8 mouse cellular contexts compared by ENCODE assay signal in the genomic region with DNA sequence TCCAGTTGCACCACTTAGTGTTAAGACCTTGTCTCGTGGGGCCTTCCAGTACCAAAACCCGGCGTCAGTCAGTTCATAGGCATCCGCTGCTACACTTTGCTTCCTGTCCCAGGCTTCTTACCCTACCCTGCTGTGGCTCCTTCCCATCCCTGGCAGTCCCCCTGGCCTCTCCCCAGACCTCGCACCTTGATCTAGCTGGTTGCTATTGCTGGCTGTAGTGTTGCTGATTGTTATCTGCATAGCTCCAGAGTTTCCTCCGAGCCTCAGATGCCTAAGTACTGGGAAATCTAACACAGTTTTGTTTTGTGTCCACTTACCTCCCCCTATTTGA. TPM values are rescaled to one million over a fixed set of nuclear protein-coding genes. Genes with fewer than 3 reads are reported as not detected.
A peak's percentile ranks its signal among the peaks of the same experiment; 100 is the strongest.
DNase-seq lines count a peak whose midpoint lies in the region; ATAC-seq and TF ChIP-seq lines count a peak whose summit lies in the region.

No protein-coding gene starts in this region.

- intact Hi-C loops in left cerebral cortex, adult 2 months (cut with DNase I) = loop anchor here (5.0 kb wide), 1 partner anchor 311 kb away; a partner anchor contains a TSS
- intact Hi-C loops in left cerebral cortex, postnatal 4 days (cut with DNase I) = loop anchor here (10.0 kb wide), 4 partner anchors 114 to 534 kb away; a partner anchor contains a TSS

- no peak for DNase-seq in left cerebral cortex, adult 2 months (ENCODE audit: extremely low spot score in 1 of 2, low spot score in 2 of 2)
- no peak for DNase-seq in left cerebral cortex, postnatal 4 days
- DNase-seq in embryo, embryonic 11 days = peak; percentile 10
- DNase-seq in hindbrain, embryonic 14.5 days (ENCODE audit: low spot score) = no peak
- no peak for DNase-seq in liver, embryonic 11.5 days (ENCODE audit: low spot score)
- DNase-seq in layer of hippocampus, postnatal 25 days (ENCODE audit: extremely low spot score in 1 of 2, low spot score in 1 of 2) = no peak
- DNase-seq in gastrocnemius, postnatal 10 days = no peak

- TF ChIP-seq POLR2A in small intestine, adult 2 months (IDR thresholded peaks at IDR 0.05; ENCODE audit: low read depth, low read length) = no peak

- H3K4me2 ChIP-seq in hindbrain, embryonic 14.5 days (replicated peaks) = peak overlapping the region; percentile 93
- peak overlapping the region; percentile 86 for H3K4me2 ChIP-seq in liver, embryonic 11.5 days

- H3K4me1 ChIP-seq in hindbrain, embryonic 14.5 days (replicated peaks; ENCODE audit: control insufficient read depth, insufficient read depth, low read length) = peaks cover 29% of the 10 kb centered on the region
- H3K4me1 ChIP-seq in liver, embryonic 11.5 days (replicated peaks; ENCODE audit: control insufficient read depth, insufficient read depth, low read length) = peaks cover 17% of the 10 kb centered on the region
- H3K4me1 ChIP-seq in small intestine, adult 2 months (ENCODE audit: control insufficient read depth, insufficient read depth, insufficient read length, low read length) = peaks cover 3% of the 10 kb centered on the region; the same call in 1 of the 2 replicates

- H3K27ac ChIP-seq in left cerebral cortex, adult 2 months = no peak overlapping the region
- no peak overlapping the region for H3K27ac ChIP-seq in hindbrain, embryonic 14.5 days
- H3K27ac ChIP-seq in liver, embryonic 11.5 days (ENCODE audit: low read depth, low read length) = peak overlapping the region; percentile 88; the same call in 1 of the 2 replicates
- H3K27ac ChIP-seq in small intestine, adult 2 months (ENCODE audit: insufficient read depth, low read depth, low read length) = peak overlapping the region; percentile 77

- H3K9me3 ChIP-seq in hindbrain, embryonic 14.5 days (ENCODE audit: control insufficient read depth, low read length) = no peaks in the 10 kb centered on the region
- no peaks in the 10 kb centered on the region for H3K9me3 ChIP-seq in liver, embryonic 11.5 days (ENCODE audit: control insufficient read depth, low read length)

- TF ChIP-seq CTCF in left cerebral cortex, adult 2 months (IDR thresholded peaks at IDR 0.05) = no peak
- no peak for TF ChIP-seq CTCF in small intestine, adult 2 months (IDR thresholded peaks at IDR 0.05; ENCODE audit: extremely low read depth, insufficient read length, insufficient replicate concordance, low read depth, low read length)

- H3K27me3 ChIP-seq in hindbrain, embryonic 14.5 days (ENCODE audit: control insufficient read depth, insufficient read depth, low read length) = no peaks in the 10 kb centered on the region
- no peaks in the 10 kb centered on the region for H3K27me3 ChIP-seq in liver, embryonic 11.5 days (replicated peaks; ENCODE audit: control insufficient read depth, insufficient read depth, low read length)
- no peaks in the 10 kb centered on the region for H3K27me3 ChIP-seq in small intestine, adult 2 months (ENCODE audit: control insufficient read depth, insufficient read depth, low read length)

- H3K9ac ChIP-seq in hindbrain, embryonic 14.5 days = peak overlapping the region; percentile 89
- H3K9ac ChIP-seq in liver, embryonic 11.5 days (ENCODE audit: low read depth, low read length) = peak overlapping the region; percentile 95

- peak overlapping the region; percentile 96 for H3K4me3 ChIP-seq in left cerebral cortex, adult 2 months
- peak overlapping the region; percentile 93 for H3K4me3 ChIP-seq in hindbrain, embryonic 14.5 days (replicated peaks; ENCODE audit: low read length)
- peak overlapping the region; percentile 90 for H3K4me3 ChIP-seq in liver, embryonic 11.5 days (ENCODE audit: low read depth, low read length)
- H3K4me3 ChIP-seq in small intestine, adult 2 months (ENCODE audit: low read depth, low read length) = peak overlapping the region; percentile 84

- no peak for ATAC-seq in hindbrain, embryonic 14.5 days (ENCODE audit: low FRiP score)
- ATAC-seq in liver, embryonic 11.5 days (replicated peaks; ENCODE audit: low FRiP score) = no peak

- H3K36me3 ChIP-seq in hindbrain, embryonic 14.5 days (replicated peaks; ENCODE audit: control insufficient read depth, insufficient read depth) = no peaks in the 10 kb centered on the region
- no peaks in the 10 kb centered on the region for H3K36me3 ChIP-seq in liver, embryonic 11.5 days (ENCODE audit: control insufficient read depth, insufficient read depth, low read length)
- H3K36me3 ChIP-seq in small intestine, adult 2 months (ENCODE audit: control insufficient read depth, insufficient read depth, low read length) = no peaks in the 10 kb centered on the region

- 35% methylated on average over 6 of the region's 6 CpGs for WGBS in hindbrain, embryonic 14.5 days
- WGBS in liver, embryonic 11.5 days = 7% methylated on average over 6 of the region's 6 CpGs
- WGBS in small intestine, adult 2 months = 4% methylated on average over 6 of the region's 6 CpGs

RNA-seq across cellular contexts. Expression of a gene that starts 0.2 kb away (rescaled TPM):
- 10 to 100 TPM; 24.6 to 32.7 TPM for total RNA-seq in left cerebral cortex, adult 2 months (2021)
- total RNA-seq in left cerebral cortex, postnatal 4 days (2021) = 10 to 100 TPM; 28.9 to 30.5 TPM
- 39.8 and 44.4 TPM in 2 replicates for polyA plus RNA-seq in hindbrain, embryonic 14.5 days (2014; fragmentation: Nextera tagmentation; extraction: Ambion mirVana)
- 70.2 and 70.6 TPM in 2 replicates for polyA plus RNA-seq in liver, embryonic 11.5 days (2014; fragmentation: Nextera tagmentation; extraction: Ambion mirVana)
- polyA plus RNA-seq in small intestine, adult 2 months (2012; rRNA removed) = 11.4 and 29.7 TPM in 2 replicates
- total RNA-seq in layer of hippocampus, postnatal 25 days (2021) = 10 to 100 TPM; 29.1 to 31.4 TPM
- 10 to 100 TPM; 29.8 to 37.0 TPM for total RNA-seq in gastrocnemius, postnatal 10 days (2021)

RNA-seq across cellular contexts. Expression of a gene that starts 1.5 kb away (rescaled TPM):
- 10 to 100 TPM; 52.6 to 52.7 TPM for total RNA-seq in left cerebral cortex, adult 2 months (2021)
- 10 to 100 TPM; 37.8 to 38.4 TPM for total RNA-seq in left cerebral cortex, postnatal 4 days (2021)
- polyA plus RNA-seq in hindbrain, embryonic 14.5 days (2014; fragmentation: Nextera tagmentation; extraction: Ambion mirVana) = 25.8 and 26.5 TPM in 2 replicates
- polyA plus RNA-seq in liver, embryonic 11.5 days (2014; fragmentation: Nextera tagmentation; extraction: Ambion mirVana) = 24.7 and 28.5 TPM in 2 replicates
- 7.6 and 13.8 TPM in 2 replicates for polyA plus RNA-seq in small intestine, adult 2 months (2012; rRNA removed)
- 10 to 100 TPM; 50.1 to 53.8 TPM for total RNA-seq in layer of hippocampus, postnatal 25 days (2021)
- total RNA-seq in gastrocnemius, postnatal 10 days (2021) = 10 to 100 TPM; 20.6 to 22.6 TPM

RNA-seq across cellular contexts. Expression of a gene that starts 36.0 kb away (rescaled TPM):
- total RNA-seq in left cerebral cortex, adult 2 months (2021) = 10 to 100 TPM; 71.7 to 73.3 TPM
- total RNA-seq in left cerebral cortex, postnatal 4 days (2021) = 10 to 100 TPM; 72.1 to 72.3 TPM
- polyA plus RNA-seq in hindbrain, embryonic 14.5 days (2014; fragmentation: Nextera tagmentation; extraction: Ambion mirVana) = 86.5 and 95.8 TPM in 2 replicates
- 98.5 and 105 TPM in 2 replicates for polyA plus RNA-seq in liver, embryonic 11.5 days (2014; fragmentation: Nextera tagmentation; extraction: Ambion mirVana)
- 18.0 and 31.5 TPM in 2 replicates for polyA plus RNA-seq in small intestine, adult 2 months (2012; rRNA removed)
- 10 to 100 TPM; 70.2 to 72.7 TPM for total RNA-seq in layer of hippocampus, postnatal 25 days (2021)
- total RNA-seq in gastrocnemius, postnatal 10 days (2021) = 10 to 100 TPM; 32.6 to 34.0 TPM

RNA-seq across cellular contexts. Expression of a gene that starts 50.7 kb away (rescaled TPM):
- under 1 TPM; 0.11 to 0.19 TPM for total RNA-seq in left cerebral cortex, adult 2 months (2021)
- total RNA-seq in left cerebral cortex, postnatal 4 days (2021) = under 1 TPM; 0.10 to 0.14 TPM
- polyA plus RNA-seq in hindbrain, embryonic 14.5 days (2014; fragmentation: Nextera tagmentation; extraction: Ambion mirVana) = 0.31 and 0.35 TPM in 2 replicates
- polyA plus RNA-seq in liver, embryonic 11.5 days (2014; fragmentation: Nextera tagmentation; extraction: Ambion mirVana) = 0.34 and 0.52 TPM in 2 replicates
- 0.04 and 0.05 TPM in 2 replicates for polyA plus RNA-seq in small intestine, adult 2 months (2012; rRNA removed)
- total RNA-seq in layer of hippocampus, postnatal 25 days (2021) = under 1 TPM; 0.05 to 0.09 TPM
- total RNA-seq in gastrocnemius, postnatal 10 days (2021) = under 1 TPM; 0.05 to 0.16 TPM

Comparison
In these comparisons a context has a peak if more than half of its experiments do, and no peak if none do; other contexts are left out.
1. H3K27ac ChIP-seq: peak in liver, embryonic 11.5 days (single experiment) and small intestine, adult 2 months (single experiment); none in left cerebral cortex, adult 2 months (single experiment) and hindbrain, embryonic 14.5 days (single experiment).
2. Peak in every context shown above with its lines, with median percentiles within 50 percentile points of each other: H3K4me3 ChIP-seq.